Mouse (Mus musculus) neural tube, embryonic 15.5 days (tissue): ENCODE results near the gene Slit3. TPM values are rescaled to one million over a fixed set of nuclear protein-coding genes. Genes with fewer than 3 reads are reported as not detected.
A peak's percentile ranks its signal among the peaks of the same experiment; 100 is the strongest.

Source experiments
- ATAC-seq: fragments of 200-750 bp; cut with Nextera tagmentation; 2 replicates; pipeline ENCODE4 v1.8.0; 2017; ENCODE audit warnings: mild to moderate bottlenecking, moderate TSS enrichment, moderate library complexity; ENCODE audit not compliant: low FRiP score
- H3K27ac ChIP-seq: fragments of 300-500 bp; sonication (generic); replicated peaks from 2 replicates; pipeline ENCODE4 v1.5.1; 2015; ENCODE audit warnings: mild to moderate bottlenecking, inconsistent platforms
- H3K27me3 ChIP-seq: fragments of 300-500 bp; sonication (generic); replicated peaks from 2 replicates; pipeline ENCODE4 v1.6.1; 2015; ENCODE audit warnings: inconsistent platforms
- H3K36me3 ChIP-seq: fragments of 300-500 bp; sonication (generic); 2 replicates; pipeline ENCODE4 v1.6.1; 2015; ENCODE audit warnings: inconsistent platforms
- H3K4me1 ChIP-seq: fragments of 300-500 bp; sonication (generic); 2 replicates; pipeline ENCODE4 v1.6.1; 2015; ENCODE audit warnings: inconsistent platforms
- H3K4me2 ChIP-seq: fragments of 300-500 bp; sonication (generic); 2 replicates; pipeline ENCODE4 v1.6.1; 2015; ENCODE audit warnings: inconsistent platforms, mild to moderate bottlenecking, moderate library complexity
- H3K4me3 ChIP-seq: fragments of 300-500 bp; sonication (generic); replicated peaks from 2 replicates; pipeline ENCODE4 v1.5.1; 2015; ENCODE audit warnings: mild to moderate bottlenecking, inconsistent platforms
- H3K9ac ChIP-seq: fragments of 300-500 bp; sonication (generic); replicated peaks from 2 replicates; pipeline ENCODE4 v1.6.1; 2015; ENCODE audit warnings: mild to moderate bottlenecking, inconsistent platforms
- H3K9me3 ChIP-seq: fragments of 300-500 bp; sonication (generic); replicated peaks from 2 replicates; pipeline ENCODE4 v1.6.1; 2016; ENCODE audit warnings: inconsistent platforms
- WGBS: fragments of 180-500 bp; shearing (Covaris S2); methylation state at CpG from one replicate; pipeline ENCODE4 v1.1.7; 2015; ENCODE audit warnings: mixed read lengths; 5-methylcytosine and 5-hydroxymethylcytosine counted together
- polyA plus RNA-seq: library from polyadenylated mRNA; unstranded; fragments of >200 nt; fragmentation: Nextera tagmentation; extraction: Ambion mirVana; gene quantifications from 2 replicates; pipeline ENCODE4 v1.2.1, GENCODE M21; 2015

Gene Slit3
- polyA plus RNA-seq, 1 experiment from 2014 or later, result 26.2 TPM

DNA sequence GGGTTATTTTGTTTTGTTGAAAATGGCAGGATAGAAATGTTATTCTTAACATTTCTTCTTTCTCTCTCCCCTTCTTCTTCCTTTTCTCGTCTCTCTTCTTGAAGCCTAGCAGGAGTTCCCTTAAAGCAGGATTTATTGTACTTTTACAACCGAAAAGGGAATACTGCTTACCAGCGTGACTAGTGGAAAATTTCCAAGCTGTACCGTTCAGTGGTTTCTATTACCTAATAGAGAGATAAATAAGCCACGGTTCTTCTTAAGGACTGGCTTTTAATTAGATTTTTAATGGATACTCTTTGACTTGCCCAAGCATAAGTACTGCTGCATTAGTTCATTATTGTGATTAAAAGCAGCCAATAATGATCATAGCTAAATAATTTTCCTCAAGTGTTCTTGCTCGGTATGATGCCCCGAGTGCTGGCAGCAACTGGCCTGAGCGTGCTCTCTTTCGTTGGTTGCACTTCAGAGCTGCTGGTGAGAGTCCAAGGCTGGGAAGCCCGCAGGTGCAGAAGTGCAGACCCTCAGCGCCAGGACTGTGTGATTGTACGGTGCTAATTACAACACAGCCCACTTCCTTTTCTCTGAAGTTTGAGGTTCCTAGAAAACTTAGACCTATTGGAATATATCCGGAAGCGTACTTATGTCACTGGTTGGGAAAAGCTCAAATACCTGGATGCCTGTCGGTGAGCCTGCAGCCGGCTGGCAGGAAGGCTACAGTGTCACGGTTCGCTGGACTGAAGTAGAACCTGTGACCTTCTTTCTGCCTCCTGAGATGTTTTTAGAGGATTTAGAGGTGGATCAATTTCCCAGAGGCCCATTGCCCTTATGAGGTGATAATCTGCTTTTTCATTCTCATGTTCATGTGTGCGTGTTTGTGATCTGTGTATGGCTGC, 217.1 kb downstream of the Slit3 start:
- Histone ChIP-seq H3K27me3 (peaks cover 33% of the 10 kb centered on the region), H3K9me3 (no peaks in the 10 kb centered on the region), H3K9ac (no peak overlapping the region), H3K27ac (no peak overlapping the region), H3K36me3 (no peaks in the 10 kb centered on the region), H3K4me3 (no peak overlapping the region), H3K4me1 (peaks cover 17% of the 10 kb centered on the region), H3K4me2 (no peak overlapping the region)
- peak; percentile 73 for ATAC-seq
- 45% methylated on average over 19 of the region's 19 CpGs for WGBS

- 77% methylated on average over 6 of the region's 6 CpGs for WGBS
- H3K36me3 ChIP-seq, result no peaks in the 10 kb centered on the region
- H3K4me3 ChIP-seq, result no peak overlapping the region
- no peak overlapping the region for H3K9ac ChIP-seq
- H3K4me2 ChIP-seq, result no peak overlapping the region
- H3K27ac ChIP-seq, result no peak overlapping the region
- ATAC-seq, result no peak
- H3K27me3 ChIP-seq, result peaks cover 31% of the 10 kb centered on the region
- peaks cover 17% of the 10 kb centered on the region for H3K4me1 ChIP-seq
- no peaks in the 10 kb centered on the region for H3K9me3 ChIP-seq
Observed at GRCm38 (mm10) chr11:35340752-35341151, 219.7 kb downstream of the Slit3 start.

DNA sequence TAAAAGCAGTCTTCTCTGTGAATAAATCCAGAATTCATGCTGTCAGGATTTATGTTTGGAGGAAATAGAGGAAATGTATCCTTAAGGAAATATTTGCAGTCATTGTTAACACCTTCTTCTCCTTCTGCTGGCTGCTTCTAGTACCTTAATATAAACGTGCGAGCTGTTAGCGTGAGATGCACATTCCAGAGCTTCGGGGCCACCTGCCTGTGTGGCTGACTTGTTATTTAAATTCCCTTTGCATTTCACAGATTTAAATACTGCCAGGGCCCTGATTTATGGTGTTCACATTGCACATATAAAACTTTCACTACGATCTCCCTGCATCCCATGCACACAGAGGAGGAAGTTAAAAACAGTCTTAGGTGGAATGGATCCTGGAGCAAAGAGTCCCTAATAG, 221.5 kb downstream of the Slit3 start:
- no peak for ATAC-seq
- H3K9me3 ChIP-seq, result no peaks in the 10 kb centered on the region
- no peak overlapping the region for H3K27ac ChIP-seq
- H3K36me3 ChIP-seq, result no peaks in the 10 kb centered on the region
- H3K4me2 ChIP-seq, result no peak overlapping the region
- 46% methylated on average over 5 of the region's 5 CpGs for WGBS
- no peak overlapping the region for H3K4me3 ChIP-seq
- peaks cover 14% of the 10 kb centered on the region for H3K4me1 ChIP-seq
- H3K9ac ChIP-seq, result no peak overlapping the region
- peaks cover 42% of the 10 kb centered on the region for H3K27me3 ChIP-seq

GRCm38 (mm10) chr11:35345696-35346480, 224.9 kb downstream of the Slit3 start:
- no peak for ATAC-seq
- Histone ChIP-seq H3K27me3 (peaks cover 43% of the 10 kb centered on the region), H3K27ac (no peak overlapping the region), H3K4me2 (no peak overlapping the region), H3K36me3 (no peaks in the 10 kb centered on the region), H3K9me3 (no peaks in the 10 kb centered on the region), H3K4me3 (no peak overlapping the region), H3K4me1 (no peaks in the 10 kb centered on the region), H3K9ac (no peak overlapping the region)
- 88% methylated on average over 13 of the region's 13 CpGs for WGBS

DNA sequence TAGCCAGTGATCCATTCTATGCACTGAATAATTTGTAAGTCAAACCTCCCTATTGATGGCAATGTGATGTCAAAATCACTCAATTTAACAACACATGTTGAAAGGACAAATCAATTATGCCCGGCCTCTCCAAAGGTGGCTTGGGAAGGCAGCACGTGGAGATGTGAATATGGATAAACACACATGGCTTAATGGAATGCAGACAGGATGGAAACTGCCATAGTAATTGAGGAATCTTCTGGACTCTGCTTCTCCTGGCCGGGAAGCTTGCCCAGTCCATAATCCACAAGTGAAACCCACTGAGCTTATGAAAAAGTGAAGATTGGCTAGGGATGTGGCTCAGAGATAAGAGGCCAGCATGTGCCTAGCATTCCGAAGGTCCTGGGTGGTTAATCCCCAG, 227.1 kb downstream of the Slit3 start:
- Histone ChIP-seq H3K4me2 (no peak overlapping the region), H3K9me3 (no peaks in the 10 kb centered on the region), H3K4me1 (no peaks in the 10 kb centered on the region), H3K27ac (no peak overlapping the region), H3K9ac (no peak overlapping the region), H3K4me3 (no peak overlapping the region), H3K36me3 (no peaks in the 10 kb centered on the region), H3K27me3 (peaks cover 34% of the 10 kb centered on the region)
- 57% methylated on average over 4 of the region's 4 CpGs for WGBS
- ATAC-seq, result no peak

- H3K36me3 ChIP-seq, result no peaks in the 10 kb centered on the region
- no peak overlapping the region for H3K27ac ChIP-seq
- no peak overlapping the region for H3K4me2 ChIP-seq
- H3K4me3 ChIP-seq, result no peak overlapping the region
- ATAC-seq, result no peak
- H3K9me3 ChIP-seq, result no peaks in the 10 kb centered on the region
- peaks cover 19% of the 10 kb centered on the region for H3K27me3 ChIP-seq
- WGBS, result 25% methylated on average over 4 of the region's 4 CpGs
- H3K4me1 ChIP-seq, result peaks cover 5% of the 10 kb centered on the region; the same call in 1 of the 2 replicates
- no peak overlapping the region for H3K9ac ChIP-seq
Observed at GRCm38 (mm10) chr11:35350968-35351367, 229.9 kb downstream of the Slit3 start.

DNA sequence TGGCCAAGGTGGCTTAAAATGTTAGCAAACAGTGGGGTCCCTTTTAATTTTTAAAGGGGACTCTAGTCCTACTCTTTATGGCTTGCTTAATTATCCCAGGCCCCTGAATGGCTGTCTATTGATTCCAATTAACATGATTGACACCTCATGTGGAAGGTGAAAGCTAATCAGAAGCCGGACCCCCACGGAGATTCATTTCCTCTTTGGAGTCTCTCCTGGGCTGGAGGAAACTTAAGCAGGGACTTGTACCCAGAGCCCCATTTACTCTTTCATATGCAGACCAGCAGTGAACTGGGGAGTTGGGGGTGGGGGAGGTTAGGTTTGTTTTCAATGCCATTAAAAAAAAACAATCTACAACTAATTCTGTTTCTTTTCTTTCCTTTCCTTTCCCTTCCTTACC, 230.4 kb downstream of the Slit3 start:
- no peak for ATAC-seq
- H3K9me3 ChIP-seq, result no peaks in the 10 kb centered on the region
- H3K4me2 ChIP-seq, result no peak overlapping the region
- H3K9ac ChIP-seq, result no peak overlapping the region
- H3K27ac ChIP-seq, result no peak overlapping the region
- H3K36me3 ChIP-seq, result no peaks in the 10 kb centered on the region
- no peak overlapping the region for H3K4me3 ChIP-seq
- WGBS, result 20% methylated on average over 2 of the region's 2 CpGs
- H3K27me3 ChIP-seq, result peaks cover 15% of the 10 kb centered on the region
- H3K4me1 ChIP-seq, result peaks cover 6% of the 10 kb centered on the region; the same call in 1 of the 2 replicates

DNA sequence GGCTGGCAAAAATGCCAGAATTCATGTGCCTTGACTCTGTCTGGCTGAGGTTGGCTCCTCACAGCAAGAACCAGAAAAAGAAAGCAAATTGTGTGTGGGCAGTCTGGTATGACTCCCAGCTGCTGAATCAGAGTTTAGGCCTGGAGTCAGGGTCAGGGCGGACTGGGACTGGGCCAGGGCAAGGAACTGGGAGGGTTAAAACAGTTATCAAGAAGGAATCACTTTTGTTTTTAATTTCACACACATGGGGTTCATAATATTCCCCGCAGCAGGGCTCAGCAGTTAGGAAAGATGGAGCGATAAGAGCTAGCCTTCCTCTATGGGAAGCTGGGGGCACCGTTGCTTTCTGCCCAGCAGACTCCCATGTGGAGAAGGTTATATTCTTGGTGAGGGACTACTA, 234.8 kb downstream of the Slit3 start:
- H3K4me2 ChIP-seq, result no peak overlapping the region
- H3K27ac ChIP-seq, result no peak overlapping the region
- no peak overlapping the region for H3K9ac ChIP-seq
- no peaks in the 10 kb centered on the region for H3K9me3 ChIP-seq
- H3K4me3 ChIP-seq, result no peak overlapping the region
- ATAC-seq, result no peak
- peaks cover 3% of the 10 kb centered on the region for H3K27me3 ChIP-seq
- H3K4me1 ChIP-seq, result peaks cover 6% of the 10 kb centered on the region; the same call in 1 of the 2 replicates
- 73% methylated on average over 4 of the region's 4 CpGs for WGBS
- H3K36me3 ChIP-seq, result no peaks in the 10 kb centered on the region

DNA sequence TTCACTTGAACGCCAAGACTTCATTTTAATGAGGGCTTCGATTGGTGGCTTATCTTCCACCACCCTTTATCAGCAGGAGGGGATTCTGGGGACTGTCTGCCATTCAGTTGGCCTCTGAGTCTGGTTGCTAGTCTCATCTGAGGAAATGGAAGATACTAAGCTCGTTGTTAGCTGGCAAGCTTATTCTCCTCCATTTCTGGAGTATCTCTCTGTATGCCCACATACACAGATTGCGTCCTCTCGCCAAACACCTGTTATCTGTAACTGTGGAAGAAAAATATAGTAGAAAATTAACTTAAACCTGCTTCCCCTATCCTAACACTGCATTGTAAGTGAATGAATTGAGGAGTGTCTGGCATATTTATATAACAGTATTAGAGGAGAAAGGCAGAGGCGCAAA, 240.0 kb downstream of the Slit3 start:
- Histone ChIP-seq H3K27ac (no peak overlapping the region), H3K36me3 (no peaks in the 10 kb centered on the region), H3K9me3 (no peaks in the 10 kb centered on the region), H3K4me3 (no peak overlapping the region), H3K4me2 (no peak overlapping the region), H3K9ac (no peak overlapping the region), H3K4me1 (peaks cover 13% of the 10 kb centered on the region), H3K27me3 (peaks cover 24% of the 10 kb centered on the region)
- no peak for ATAC-seq
- WGBS, result 89% methylated on average over 6 of the region's 6 CpGs

DNA sequence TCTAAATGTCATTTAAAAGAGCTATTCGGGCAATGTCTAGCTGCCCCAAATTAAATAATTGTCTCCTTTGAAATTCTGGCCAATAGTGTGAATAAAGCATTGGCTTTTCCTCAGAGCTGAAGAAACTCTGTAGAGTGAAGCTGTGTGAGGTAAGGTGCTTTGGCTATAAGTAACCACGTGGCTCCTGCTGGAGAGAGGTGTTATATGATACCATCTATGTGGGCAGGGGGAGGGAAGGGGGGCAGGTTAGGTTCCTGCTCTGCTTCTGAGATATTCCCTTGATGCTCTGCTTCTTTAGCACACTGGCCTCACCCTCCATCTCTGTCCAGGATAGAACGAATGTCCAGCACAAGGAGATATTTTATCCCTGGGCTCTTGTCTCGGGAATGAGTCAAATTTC, 242.0 kb downstream of the Slit3 start:
- WGBS, result 58% methylated on average over 4 of the region's 4 CpGs
- H3K4me3 ChIP-seq, result no peak overlapping the region
- H3K36me3 ChIP-seq, result no peaks in the 10 kb centered on the region
- no peak overlapping the region for H3K9ac ChIP-seq
- no peaks in the 10 kb centered on the region for H3K9me3 ChIP-seq
- ATAC-seq, result no peak
- H3K27me3 ChIP-seq, result peaks cover 34% of the 10 kb centered on the region
- peaks cover 13% of the 10 kb centered on the region for H3K4me1 ChIP-seq
- no peak overlapping the region for H3K27ac ChIP-seq
- no peak overlapping the region for H3K4me2 ChIP-seq

- H3K9ac ChIP-seq, result no peak overlapping the region
- WGBS, result 66% methylated on average over 10 of the region's 10 CpGs
Observed at GRCm38 (mm10) chr11:35364469-35364868, 243.4 kb downstream of the Slit3 start.

DNA sequence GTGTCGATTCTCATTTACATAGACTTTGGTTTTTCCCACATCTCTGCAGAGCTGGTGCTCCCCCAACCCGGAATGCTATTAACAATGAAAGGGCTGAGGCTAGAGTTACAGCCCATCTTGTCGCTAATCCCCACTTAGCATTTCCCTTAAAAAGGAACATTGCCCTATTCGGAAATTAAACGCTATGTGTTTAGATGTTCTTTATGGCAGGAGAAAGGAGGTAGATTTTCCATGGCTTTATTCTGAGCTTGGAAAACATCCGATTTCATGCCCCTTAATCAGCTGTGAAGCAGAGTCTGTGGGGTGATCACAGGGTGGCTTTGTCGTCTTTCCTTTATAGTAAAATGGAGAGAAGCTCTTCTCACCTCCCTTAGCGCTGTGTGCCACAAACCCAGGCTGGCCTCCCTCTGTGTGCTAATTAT, 244.5 kb downstream of the Slit3 start:
- Histone ChIP-seq H3K27ac (no peak overlapping the region), H3K9me3 (no peaks in the 10 kb centered on the region), H3K4me3 (no peak overlapping the region), H3K4me2 (no peak overlapping the region), H3K27me3 (peaks cover 55% of the 10 kb centered on the region), H3K4me1 (peaks cover 16% of the 10 kb centered on the region), H3K9ac (no peak overlapping the region), H3K36me3 (no peaks in the 10 kb centered on the region)
- WGBS, result 11% methylated on average over 8 of the region's 8 CpGs
- ATAC-seq, result no peak

More at GRCm38 (mm10) chr11:35364469-35364868, 243.4 kb downstream of the Slit3 start:
- H3K27me3 ChIP-seq, result peaks cover 46% of the 10 kb centered on the region
- peaks cover 13% of the 10 kb centered on the region for H3K4me1 ChIP-seq
- no peak overlapping the region for H3K4me2 ChIP-seq
- no peak overlapping the region for H3K27ac ChIP-seq
- ATAC-seq, result no peak
- H3K9me3 ChIP-seq, result no peaks in the 10 kb centered on the region
- no peaks in the 10 kb centered on the region for H3K36me3 ChIP-seq
- H3K4me3 ChIP-seq, result no peak overlapping the region
